Mouse (Mus musculus) 416B (cell line): ENCODE results near the gene Krtcap3.
A peak's percentile ranks its signal among the peaks of the same experiment; 100 is the strongest.
"Not testable (repeated sequence)": the region's sequence is repeated elsewhere in the genome, so short reads cannot be mapped to it uniquely, and the experiment has no call there.

ENCODE experiments used
- DNase-seq: peaks from one replicate; pipeline ENCODE4 v3.0.0; 2011; ENCODE audit warnings: low read depth

Krtcap3 gene

GRCm38 (mm10) chr5:31251541-31252101 lies at the start of gene Krtcap3:
TSS of gene Krtcap3 (plus strand) at chr5:31251691.
- DNase-seq, result no peak

GRCm38 (mm10) chr5:31201742-31202590 lies 49.5 kb upstream of the Krtcap3 start, which contains the start of gene Zfp513:
TSS of gene Zfp513 (minus strand) at chr5:31202303.
- DNase-seq, result peak; percentile 99

- DNase-seq, result no peak
Observed at GRCm38 (mm10) chr5:31202933-31203332, 48.6 kb upstream of the Krtcap3 start.

- no peak for DNase-seq
Observed at GRCm38 (mm10) chr5:31203866-31204265, 47.6 kb upstream of the Krtcap3 start.

GRCm38 (mm10) chr5:31204421-31204820 lies 47.1 kb upstream of the Krtcap3 start:
- no peak for DNase-seq

- DNase-seq, result not testable (repeated sequence)
Observed at GRCm38 (mm10) chr5:31216554-31216953, 34.9 kb upstream of the Krtcap3 start.

- peak; percentile 83 for DNase-seq
Observed at GRCm38 (mm10) chr5:31218294-31218693, 33.2 kb upstream of the Krtcap3 start.

GRCm38 (mm10) chr5:31219070-31219469 lies 32.4 kb upstream of the Krtcap3 start:
- peak; percentile 70 for DNase-seq

GRCm38 (mm10) chr5:31219474-31219873 lies 32.0 kb upstream of the Krtcap3 start:
- no peak for DNase-seq

- peak; percentile 70 for DNase-seq
Observed at GRCm38 (mm10) chr5:31219911-31220447, 31.5 kb upstream of the Krtcap3 start.

GRCm38 (mm10) chr5:31220448-31221303 lies 30.8 kb upstream of the Krtcap3 start, which contains the start of gene Ppm1g:
TSS of gene Ppm1g (minus strand) at chr5:31220687.
- peak; percentile 96 for DNase-seq

GRCm38 (mm10) chr5:31221304-31221945 lies 30.1 kb upstream of the Krtcap3 start:
- peak; percentile 90 for DNase-seq

GRCm38 (mm10) chr5:31222696-31223095 lies 28.8 kb upstream of the Krtcap3 start:
- no peak for DNase-seq

- DNase-seq, result no peak
Observed at GRCm38 (mm10) chr5:31226641-31227040, 24.9 kb upstream of the Krtcap3 start.

- peak; percentile 96 for DNase-seq
Observed at GRCm38 (mm10) chr5:31240637-31241521, 10.6 kb upstream of the Krtcap3 start, which contains the start of the genes Nrbp1 and Gm9970. TSS of gene Nrbp1 (plus strand) at chr5:31240864. TSS of gene Gm9970 (minus strand) at chr5:31241232.

- DNase-seq, result no peak
Observed at GRCm38 (mm10) chr5:31241522-31242034, 9.9 kb upstream of the Krtcap3 start.

- DNase-seq, result no peak
Observed at GRCm38 (mm10) chr5:31242191-31242590, 9.3 kb upstream of the Krtcap3 start.

GRCm38 (mm10) chr5:31250716-31251115 lies 775 bp upstream of the Krtcap3 start:
- no peak for DNase-seq

GRCm38 (mm10) chr5:31252151-31252550 lies 660 bp downstream of the Krtcap3 start:
- DNase-seq, result no peak
